Mouse (Mus musculus) adrenal gland, adult 2 months (tissue): ENCODE results near the gene Cetn4. TPM values are rescaled to one million over a fixed set of nuclear protein-coding genes. Genes with fewer than 3 reads are reported as not detected.

ENCODE experiments used
- DNase-seq: peaks from one replicate; pipeline ENCODE4 v3.0.0; 2021
- polyA plus RNA-seq: library from polyadenylated mRNA; depleted of rRNA; stranded (reverse); fragments of >200 nt; gene quantifications from 2 replicates; pipeline ENCODE4 v1.2.3, GENCODE M21; 2012; rRNA removed
- total RNA-seq, 2 experiments: library from RNA; stranded (reverse); gene quantifications; 2 replicates each; pipeline ENCODE4 v1.2.3; 2021

The Cetn4 gene
- total and polyA plus RNA-seq, 3 experiments = 0.19 to 6.8 (median 5.0) TPM

GRCm38 (mm10) chr3:37302685-37303084, 9.8 kb downstream of the Cetn4 start:
- DNase-seq = peak; percentile 15

- DNase-seq = no peak
These were observed 13.0 kb downstream of the Cetn4 start for GRCm38 (mm10) chr3:37299470-37299869.

- no peak for DNase-seq
These were observed 19.9 kb downstream of the Cetn4 start for GRCm38 (mm10) chr3:37292654-37293053.

GRCm38 (mm10) chr3:37291929-37292328, 20.6 kb downstream of the Cetn4 start:
- DNase-seq = no peak

GRCm38 (mm10) chr3:37290881-37291541, 21.5 kb downstream of the Cetn4 start:
- no peak for DNase-seq

GRCm38 (mm10) chr3:37289237-37289636, 23.3 kb downstream of the Cetn4 start:
- no peak for DNase-seq

- no peak for DNase-seq
These were observed 29.3 kb downstream of the Cetn4 start for GRCm38 (mm10) chr3:37283234-37283633.

GRCm38 (mm10) chr3:37282299-37282922, 30.1 kb downstream of the Cetn4 start:
- no peak for DNase-seq

- DNase-seq = no peak
These were observed 31.6 kb downstream of the Cetn4 start for GRCm38 (mm10) chr3:37280871-37281270.

- DNase-seq = no peak
These were observed 32.3 kb downstream of the Cetn4 start for GRCm38 (mm10) chr3:37280221-37280620.

GRCm38 (mm10) chr3:37274661-37275060, 37.8 kb downstream of the Cetn4 start:
- no peak for DNase-seq

- no peak for DNase-seq
These were observed 39.4 kb downstream of the Cetn4 start for GRCm38 (mm10) chr3:37273092-37273491.

GRCm38 (mm10) chr3:37271209-37271608, 41.3 kb downstream of the Cetn4 start:
- DNase-seq = peak; percentile 38

GRCm38 (mm10) chr3:37269926-37270325, 42.6 kb downstream of the Cetn4 start:
- DNase-seq = no peak

- no peak for DNase-seq
These were observed 44.2 kb downstream of the Cetn4 start for GRCm38 (mm10) chr3:37268338-37268737.

- no peak for DNase-seq
These were observed 53.0 kb downstream of the Cetn4 start for GRCm38 (mm10) chr3:37259331-37259999.

- no peak for DNase-seq
These were observed 54.7 kb downstream of the Cetn4 start for GRCm38 (mm10) chr3:37257776-37258175.

Other genes with a start within 250 kb of the Cetn4 start
- gene Adad1, start 249.2 kb downstream of the Cetn4 start, total RNA-seq = not detected
- gene Adad1, start 249.2 kb downstream of the Cetn4 start, polyA plus RNA-seq = not detected in 2 replicates
- gene Il2, start 186.7 kb downstream of the Cetn4 start, total RNA-seq = not detected
- gene Il2, start 186.7 kb downstream of the Cetn4 start, polyA plus RNA-seq = not detected in 2 replicates
- not detected for gene Il21, start 80.1 kb downstream of the Cetn4 start, total RNA-seq
- gene Il21, start 80.1 kb downstream of the Cetn4 start, polyA plus RNA-seq = not detected in 2 replicates
- gene Bbs12, start 154 bp downstream of the Cetn4 start, total RNA-seq = 1 to 10 TPM; 3.9 to 5.1 TPM
- 0.35 and 0.52 TPM in 2 replicates for gene Bbs12, start 154 bp downstream of the Cetn4 start, polyA plus RNA-seq
- 1 to 10 TPM; 4.3 to 4.7 TPM for gene Fgf2, start 35.6 kb upstream of the Cetn4 start, total RNA-seq
- gene Fgf2, start 35.6 kb upstream of the Cetn4 start, polyA plus RNA-seq = 1.7 and 2.0 TPM in 2 replicates
- gene Spata5, start 107.2 kb upstream of the Cetn4 start, total RNA-seq = 10 to 100 TPM; 29.1 to 46.0 TPM
- gene Spata5, start 107.2 kb upstream of the Cetn4 start, polyA plus RNA-seq = 0.67 and 1.9 TPM in 2 replicates
- gene Nudt6, start 107.5 kb upstream of the Cetn4 start, total RNA-seq = 10 to 100 TPM; 16.2 to 18.7 TPM
- 62.7 and 69.8 TPM in 2 replicates for gene Nudt6, start 107.5 kb upstream of the Cetn4 start, polyA plus RNA-seq